Mouse (Mus musculus) forebrain, embryonic 11.5 days (tissue): ENCODE data around the gene Fam117b. TPM values are rescaled to one million over a fixed set of nuclear protein-coding genes. Genes with fewer than 3 reads are reported as not detected.

ENCODE experiments used
- ATAC-seq: fragments of 200-750 bp; cut with Nextera tagmentation; replicated peaks from 2 replicates; pipeline ENCODE4 v1.8.0; 2017; ENCODE audit warnings: moderate TSS enrichment; ENCODE audit not compliant: low FRiP score
- DNase-seq: peaks from one replicate; pipeline ENCODE4 v3.0.0-alpha.2; 2017; ENCODE audit warnings: low spot score
- H3K27ac ChIP-seq: fragments of 300-500 bp; sonication (generic); 2 replicates; pipeline ENCODE4 v1.5.1; 2014; ENCODE audit warnings: low read depth, low read length
- H3K27me3 ChIP-seq: fragments of 300-500 bp; sonication (generic); 2 replicates; pipeline ENCODE4 v1.6.1; 2014; ENCODE audit warnings: mild to moderate bottlenecking, low read length, mixed read lengths; ENCODE audit not compliant: control insufficient read depth, insufficient read depth
- H3K36me3 ChIP-seq: fragments of 300-500 bp; sonication (generic); 2 replicates; pipeline ENCODE4 v1.6.1; 2014; ENCODE audit warnings: mild to moderate bottlenecking, low read length, moderate library complexity, mixed read lengths; ENCODE audit not compliant: control insufficient read depth, insufficient read depth
- H3K4me1 ChIP-seq: fragments of 300-500 bp; sonication (generic); replicated peaks from 2 replicates; pipeline ENCODE4 v1.6.1; 2014; ENCODE audit warnings: low read length, mixed read lengths; ENCODE audit not compliant: control insufficient read depth, insufficient read depth
- H3K4me2 ChIP-seq: fragments of 300-500 bp; sonication (generic); 2 replicates; pipeline ENCODE4 v1.6.1; 2014; ENCODE audit warnings: low read depth, mild to moderate bottlenecking, low read length, moderate library complexity, mixed read lengths; ENCODE audit not compliant: severe bottlenecking
- H3K4me3 ChIP-seq: fragments of 300-500 bp; sonication (generic); 2 replicates; pipeline ENCODE4 v1.5.1; 2014; ENCODE audit warnings: low read depth, low read length
- H3K9ac ChIP-seq: fragments of 300-500 bp; sonication (generic); 2 replicates; pipeline ENCODE4 v1.6.1; 2014; ENCODE audit warnings: low read length
- H3K9me3 ChIP-seq: fragments of 300-500 bp; sonication (generic); 2 replicates; pipeline ENCODE4 v1.6.1; 2016; ENCODE audit warnings: low read length, mixed read lengths; ENCODE audit not compliant: control insufficient read depth
- WGBS: fragments of 180-500 bp; shearing (Covaris S2); extraction: QIAGEN DNeasy Blood & Tissue Kit; methylation state at CpG from one replicate; pipeline ENCODE4 v1.1.7; 2014; 5-methylcytosine and 5-hydroxymethylcytosine counted together
- polyA plus RNA-seq: library from polyadenylated mRNA; unstranded; fragments of >200 nt; fragmentation: Nextera tagmentation; extraction: Ambion mirVana; gene quantifications from 2 replicates; pipeline ENCODE4 v1.2.1, GENCODE M21; 2014

Fam117b gene
- polyA plus RNA-seq, 1 experiment from 2014 or later: 17.2 TPM

DNA sequence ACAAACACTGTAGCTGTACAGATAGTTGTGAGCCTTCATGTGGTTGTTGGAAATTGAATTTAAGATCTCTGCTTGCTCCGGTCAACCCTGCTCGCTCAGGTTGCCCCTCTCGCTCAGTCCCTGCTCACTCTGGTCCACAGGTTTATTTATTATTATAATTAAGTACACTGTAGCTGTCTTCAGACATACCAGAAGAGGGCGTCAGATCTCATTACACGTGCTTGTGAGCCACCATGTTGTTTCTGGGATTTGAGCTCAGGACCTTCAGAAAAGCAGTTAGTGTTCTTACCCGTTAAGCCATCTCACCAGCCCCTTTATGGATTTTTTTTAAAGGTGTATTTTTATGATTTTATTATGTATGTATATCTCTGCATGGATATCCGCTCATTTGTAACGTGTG is 20.0 kb upstream of the Fam117b start:
- H3K4me2 ChIP-seq: no peak overlapping the region
- no peaks in the 10 kb centered on the region for H3K27me3 ChIP-seq
- H3K36me3 ChIP-seq: no peaks in the 10 kb centered on the region
- no peaks in the 10 kb centered on the region for H3K4me1 ChIP-seq
- no peaks in the 10 kb centered on the region for H3K9me3 ChIP-seq
- 91% methylated on average over 8 of the region's 8 CpGs for WGBS
- H3K27ac ChIP-seq: no peak overlapping the region
- no peak overlapping the region for H3K4me3 ChIP-seq
- no peak overlapping the region for H3K9ac ChIP-seq
- ATAC-seq (no peak), DNase-seq (no peak)

DNA sequence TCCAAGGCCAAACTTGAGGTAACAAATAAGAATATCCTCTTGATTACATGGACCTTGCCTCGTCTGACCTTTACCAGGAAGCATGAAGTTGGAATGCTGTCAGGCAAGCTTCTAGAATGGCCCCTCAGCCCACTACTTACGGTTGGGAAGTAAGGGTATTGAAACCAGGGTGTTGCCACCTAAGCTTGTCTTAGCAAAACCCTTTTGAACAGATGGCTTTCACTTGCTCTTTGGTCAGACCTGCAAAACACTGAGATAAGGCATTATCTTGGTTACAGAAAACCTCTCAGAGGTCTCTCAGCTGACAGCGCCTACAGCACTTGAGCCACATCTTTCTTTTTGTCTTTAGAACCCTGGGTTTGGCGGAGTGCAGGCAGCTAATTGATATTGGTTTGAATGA is 18.8 kb upstream of the Fam117b start:
- Histone ChIP-seq H3K4me3 (no peak overlapping the region), H3K27ac (no peak overlapping the region), H3K4me1 (no peaks in the 10 kb centered on the region), H3K9ac (no peak overlapping the region), H3K27me3 (no peaks in the 10 kb centered on the region), H3K4me2 (no peak overlapping the region), H3K36me3 (no peaks in the 10 kb centered on the region), H3K9me3 (no peaks in the 10 kb centered on the region)
- DNase-seq (no peak), ATAC-seq (no peak)
- 86% methylated on average over 4 of the region's 4 CpGs for WGBS

DNA sequence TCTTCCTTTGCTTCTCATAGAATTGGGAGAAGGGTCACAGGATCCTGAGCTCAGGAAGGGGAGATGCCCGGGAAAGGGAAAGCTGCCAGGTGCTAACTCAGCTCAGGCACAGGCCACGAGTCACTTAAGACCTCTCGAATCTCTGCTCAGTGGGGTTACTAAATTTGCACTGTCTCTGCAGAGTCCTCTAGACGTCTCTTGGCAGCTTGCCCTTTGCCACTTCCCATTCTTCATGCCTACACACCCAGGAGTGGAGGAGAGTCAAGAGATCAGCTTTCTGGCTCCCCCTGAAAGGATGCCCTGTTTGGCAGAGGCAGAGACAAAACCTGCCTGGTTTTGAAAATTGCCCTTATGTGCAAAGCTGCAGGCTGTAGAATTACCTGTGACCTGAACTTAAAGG is 17.4 kb upstream of the Fam117b start:
- no peak overlapping the region for H3K4me3 ChIP-seq
- no peaks in the 10 kb centered on the region for H3K27me3 ChIP-seq
- no peak for DNase-seq
- no peaks in the 10 kb centered on the region for H3K4me1 ChIP-seq
- no peak overlapping the region for H3K4me2 ChIP-seq
- 69% methylated on average over 4 of the region's 4 CpGs for WGBS
- H3K36me3 ChIP-seq: no peaks in the 10 kb centered on the region
- ATAC-seq: no peak
- no peak overlapping the region for H3K27ac ChIP-seq
- H3K9me3 ChIP-seq: no peaks in the 10 kb centered on the region
- H3K9ac ChIP-seq: no peak overlapping the region

DNA sequence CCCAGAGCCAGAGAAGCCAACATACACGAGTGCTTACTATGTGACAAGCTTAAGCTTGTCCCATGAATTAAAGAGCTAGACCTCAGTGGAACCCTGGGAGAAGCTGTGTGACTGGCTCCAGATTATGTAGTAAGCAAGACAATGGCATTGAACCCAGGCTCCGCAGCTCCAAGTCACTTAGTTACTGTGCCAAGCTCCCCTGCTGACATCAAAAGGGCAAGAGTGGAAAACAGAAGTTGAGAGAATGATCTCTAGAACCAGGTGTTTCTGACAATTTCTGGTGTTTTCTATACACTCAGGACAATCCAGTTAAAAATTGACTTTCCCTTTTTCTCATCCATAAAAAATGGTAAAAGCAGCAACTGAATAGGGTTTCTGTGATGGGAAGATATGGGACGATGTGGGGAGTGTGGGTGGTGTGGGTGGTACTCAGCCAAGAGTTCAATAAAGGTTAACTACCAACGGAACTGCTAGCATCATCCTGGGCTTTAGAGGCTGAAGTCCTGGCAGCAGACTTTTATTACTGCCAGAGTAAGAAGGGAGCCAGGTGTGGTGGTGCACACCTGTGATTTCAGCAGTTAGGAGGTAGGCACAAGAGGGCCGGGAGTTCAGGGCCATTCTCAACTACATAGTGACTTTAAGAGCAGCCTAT is 15.5 kb upstream of the Fam117b start:
- H3K27me3 ChIP-seq: no peaks in the 10 kb centered on the region
- H3K9me3 ChIP-seq: no peaks in the 10 kb centered on the region
- DNase-seq (no peak), ATAC-seq (no peak)
- no peak overlapping the region for H3K27ac ChIP-seq
- H3K4me2 ChIP-seq: no peak overlapping the region
- 67% methylated on average over 5 of the region's 5 CpGs for WGBS
- no peaks in the 10 kb centered on the region for H3K4me1 ChIP-seq
- H3K9ac ChIP-seq: no peak overlapping the region
- no peaks in the 10 kb centered on the region for H3K36me3 ChIP-seq
- no peak overlapping the region for H3K4me3 ChIP-seq

DNA sequence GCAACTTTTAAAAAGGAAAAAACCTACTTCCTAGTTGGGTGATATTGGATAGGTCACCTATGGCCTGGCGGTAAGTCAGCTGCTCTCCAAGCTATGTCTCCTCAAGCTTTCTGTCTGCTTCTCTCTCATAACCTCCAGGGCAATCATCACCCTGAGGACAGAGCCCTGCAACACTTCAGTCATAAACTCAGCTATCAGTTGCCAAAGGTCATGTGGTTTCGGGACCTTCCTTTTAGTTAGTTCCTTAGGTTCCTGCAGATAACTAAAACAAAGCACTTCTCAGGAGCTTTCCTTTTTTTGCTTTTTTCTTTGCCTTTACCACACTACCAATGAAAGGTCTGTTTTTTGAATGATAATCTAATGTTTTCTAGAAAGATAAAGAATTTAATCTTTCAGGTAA is 13.1 kb upstream of the Fam117b start:
- WGBS: 94% methylated on average over 2 of the region's 2 CpGs
- Histone ChIP-seq H3K36me3 (no peaks in the 10 kb centered on the region), H3K4me3 (no peak overlapping the region), H3K27ac (no peak overlapping the region), H3K4me1 (no peaks in the 10 kb centered on the region), H3K9ac (no peak overlapping the region), H3K4me2 (no peak overlapping the region), H3K9me3 (no peaks in the 10 kb centered on the region), H3K27me3 (no peaks in the 10 kb centered on the region)
- ATAC-seq (no peak), DNase-seq (no peak)

DNA sequence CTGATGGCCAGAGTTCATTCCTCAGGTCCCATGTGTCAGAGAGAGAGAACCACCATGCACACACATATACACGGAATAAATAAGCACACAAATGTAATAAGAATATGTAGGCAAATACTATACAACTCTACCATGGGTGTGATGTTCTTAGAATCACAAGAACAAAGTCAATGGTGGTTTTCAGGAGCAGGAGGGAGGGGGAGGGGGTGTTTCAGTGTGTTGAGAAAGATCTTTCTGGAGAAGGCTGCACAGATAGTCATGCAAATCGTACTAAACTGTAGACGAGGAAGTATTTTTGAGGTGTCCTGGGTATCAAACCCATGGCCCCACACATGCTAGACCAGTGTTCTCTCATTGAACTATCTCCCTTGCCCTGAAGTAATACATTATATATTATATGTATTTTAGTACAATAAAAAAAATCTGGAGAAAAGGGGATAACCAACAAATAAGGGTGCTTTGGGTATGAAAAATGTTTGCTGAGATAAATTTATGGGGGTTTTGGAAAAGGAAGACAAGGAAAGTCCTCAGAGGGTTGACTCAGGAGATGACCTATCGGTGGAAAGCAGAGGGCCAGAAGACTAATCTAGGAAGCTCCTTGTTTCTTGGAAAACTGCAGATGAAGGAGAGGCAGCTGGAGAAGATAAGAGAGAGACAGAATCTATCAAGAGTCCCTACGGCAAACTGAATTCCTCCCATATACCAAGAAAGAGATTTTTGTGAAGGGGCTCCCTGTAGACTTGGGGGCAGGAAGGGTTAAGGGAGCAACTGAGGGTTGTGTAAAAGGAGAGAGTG is 11.5 kb upstream of the Fam117b start:
- Histone ChIP-seq H3K36me3 (no peaks in the 10 kb centered on the region), H3K9ac (no peak overlapping the region), H3K4me2 (no peak overlapping the region), H3K27me3 (no peaks in the 10 kb centered on the region), H3K9me3 (no peaks in the 10 kb centered on the region), H3K4me1 (no peaks in the 10 kb centered on the region), H3K27ac (no peak overlapping the region), H3K4me3 (no peak overlapping the region)
- 87% methylated on average over 5 of the region's 5 CpGs for WGBS
- ATAC-seq (no peak), DNase-seq (no peak)

DNA sequence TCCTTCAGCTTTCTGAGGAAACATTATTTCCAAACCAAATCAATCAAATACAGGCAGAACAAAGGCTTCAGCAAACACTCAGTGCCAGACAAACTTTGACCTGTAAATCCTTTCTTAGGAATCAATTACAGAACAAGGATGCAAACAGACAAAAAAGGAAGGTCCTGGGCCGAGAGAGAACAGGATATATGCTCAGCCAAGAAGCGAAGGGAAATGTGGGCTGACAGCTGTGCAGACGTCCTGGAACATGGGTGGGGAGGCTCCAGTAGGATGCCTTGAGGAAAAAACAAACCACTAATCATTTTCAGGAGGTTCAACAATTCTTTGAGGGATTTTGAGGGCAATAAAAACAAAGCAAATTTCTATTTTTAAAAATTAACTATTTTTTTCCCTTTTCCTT is 10.2 kb upstream of the Fam117b start:
- Histone ChIP-seq H3K4me2 (no peak overlapping the region), H3K36me3 (no peaks in the 10 kb centered on the region), H3K9me3 (no peaks in the 10 kb centered on the region), H3K4me3 (no peak overlapping the region), H3K4me1 (no peaks in the 10 kb centered on the region), H3K27me3 (no peaks in the 10 kb centered on the region), H3K9ac (no peak overlapping the region), H3K27ac (no peak overlapping the region)
- ATAC-seq: no peak
- 40% methylated on average over 3 of the region's 3 CpGs for WGBS
- DNase-seq: no peak

DNA sequence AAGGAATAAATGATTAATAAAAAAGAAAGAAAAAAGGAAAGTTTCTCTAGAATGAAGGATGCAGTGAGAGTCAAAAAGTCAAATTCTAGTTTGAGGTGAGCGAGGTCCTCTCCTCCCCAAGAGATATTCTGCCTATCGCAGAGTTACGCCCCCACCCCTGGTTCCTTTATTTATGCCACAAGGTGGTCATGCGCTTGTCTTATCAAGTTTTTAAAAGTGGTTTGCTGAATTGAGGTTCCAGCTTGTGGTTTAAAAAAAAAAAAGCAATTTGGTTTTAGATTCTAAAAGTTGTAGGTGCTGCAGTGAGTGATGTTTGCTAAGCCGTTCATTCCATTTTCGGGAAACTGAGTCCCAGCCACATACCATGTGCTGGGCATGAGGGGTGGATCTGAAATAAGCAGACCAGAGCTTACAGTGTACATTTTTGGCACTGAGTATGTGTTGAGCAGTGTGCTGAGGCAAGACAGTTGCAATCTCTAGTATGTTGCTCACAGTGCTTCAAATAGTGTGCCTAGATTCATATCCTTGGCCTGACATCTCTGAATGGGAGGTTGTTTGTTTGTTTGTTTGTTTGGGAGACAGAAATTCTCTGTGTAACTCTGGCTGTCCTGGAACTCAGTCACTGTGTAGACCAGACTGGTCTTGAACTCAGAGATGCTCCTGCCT is 8.0 kb upstream of the Fam117b start:
- Histone ChIP-seq H3K36me3 (no peaks in the 10 kb centered on the region), H3K4me1 (no peaks in the 10 kb centered on the region), H3K9me3 (no peaks in the 10 kb centered on the region), H3K4me3 (no peak overlapping the region), H3K4me2 (no peak overlapping the region), H3K27me3 (no peaks in the 10 kb centered on the region), H3K27ac (no peak overlapping the region), H3K9ac (no peak overlapping the region)
- ATAC-seq (no peak), DNase-seq (no peak)
- 96% methylated on average over 6 of the region's 6 CpGs for whole genome bisulfite sequencing
